Mouse (Mus musculus) gastrocnemius, adult 8-10 months (tissue): ENCODE results near the gene Cacna1i. TPM values are rescaled to one million over a fixed set of nuclear protein-coding genes. Genes with fewer than 3 reads are reported as not detected.

Experiments used
- DNase-seq, 2 experiments: peaks; one replicate each; pipeline ENCODE4 v3.0.0; 2022; ENCODE audit warnings: low spot score in 2 of 2
- total RNA-seq, 4 experiments: library from RNA; stranded (reverse); gene quantifications; 2 replicates each; pipeline ENCODE4 v1.2.4; 2022

Gene Cacna1i
- total RNA-seq, 4 experiments from 2014 or later, result 0.15 to 1.9 (median 0.38) TPM

DNA sequence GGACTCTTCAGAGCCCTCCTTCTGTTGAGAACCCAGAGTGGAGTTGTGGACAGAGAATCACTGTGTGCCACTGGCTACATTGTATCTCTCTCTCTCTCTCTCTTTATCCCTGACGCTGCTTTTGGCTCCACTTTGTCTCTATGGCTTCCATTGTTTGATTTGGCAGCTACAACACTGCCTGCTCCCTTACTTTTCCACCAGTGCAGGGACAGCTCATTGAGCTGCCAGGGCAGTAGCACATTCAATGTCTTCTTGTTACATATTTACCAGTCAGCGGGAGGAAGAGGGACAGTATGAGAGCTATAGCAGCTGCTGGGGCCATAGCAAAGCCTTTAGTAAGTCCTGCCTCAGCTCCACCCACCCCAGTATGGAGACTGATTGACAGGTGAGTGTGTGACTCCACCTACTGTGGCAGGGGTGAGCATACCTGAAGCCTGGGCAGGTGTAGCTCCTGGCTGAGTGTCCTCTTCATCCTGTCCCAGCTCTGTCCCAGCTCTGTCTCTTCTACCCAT lies 114.4 kb downstream of the Cacna1i start:
- no peak for DNase-seq

DNA sequence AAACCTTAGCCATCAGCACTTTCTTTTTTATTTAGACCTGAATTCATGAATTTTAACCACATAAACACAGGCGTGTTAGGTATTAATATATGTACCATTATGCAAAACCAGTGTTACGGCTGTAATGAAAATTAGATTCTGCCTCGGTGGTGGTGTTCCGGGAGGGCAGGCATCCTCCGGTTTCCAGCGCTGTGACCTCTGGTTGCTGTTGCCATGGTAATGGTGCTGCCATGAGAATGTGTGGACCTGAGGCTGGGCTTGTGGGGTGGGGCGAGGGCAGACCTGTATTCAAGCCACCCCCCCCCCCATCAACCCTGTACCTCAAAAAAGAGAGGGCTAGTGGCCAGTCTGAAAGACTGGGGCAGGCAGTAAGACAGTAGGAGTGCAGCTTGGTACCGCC lies 114.9 kb downstream of the Cacna1i start:
- no peak for DNase-seq

DNA sequence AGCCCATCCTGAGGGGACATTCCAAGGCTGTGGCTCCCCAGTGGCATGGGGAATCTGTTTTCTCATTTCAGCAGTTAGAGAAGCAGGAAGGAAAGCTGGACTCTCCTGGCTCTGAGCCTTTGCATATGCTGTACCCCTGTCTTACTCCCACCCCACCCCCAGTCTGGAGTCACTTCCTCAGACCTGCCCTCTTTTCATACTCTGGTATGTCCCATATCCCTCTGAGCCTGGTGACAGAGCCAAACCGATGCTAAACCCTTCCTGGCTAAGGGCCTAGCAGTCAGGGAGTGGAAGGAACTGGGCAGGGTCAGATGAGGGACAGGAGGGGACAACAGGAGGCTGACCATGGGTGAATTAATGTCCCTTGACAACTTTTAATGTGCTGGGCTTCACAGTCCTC lies 120.8 kb downstream of the Cacna1i start:
- DNase-seq, result no peak

DNA sequence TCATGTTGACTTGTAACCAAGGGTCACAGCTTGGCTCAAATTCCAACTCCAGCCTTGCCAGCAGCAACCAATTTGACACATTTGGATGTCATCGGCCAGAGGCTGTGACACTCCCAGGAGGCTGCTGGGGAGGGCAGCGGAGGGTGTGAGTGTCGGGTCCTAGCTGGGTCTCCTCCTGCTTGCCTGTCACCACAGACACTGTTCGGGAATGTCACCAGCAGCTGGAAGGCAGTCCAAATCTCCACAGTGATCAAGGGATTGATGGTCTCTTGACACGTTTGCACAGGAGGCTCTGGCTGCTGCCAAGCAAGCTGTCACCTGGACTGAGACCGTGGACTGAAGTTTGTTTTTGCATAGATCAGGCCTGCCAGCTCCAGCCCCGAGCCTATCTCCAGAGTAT lies 123.6 kb downstream of the Cacna1i start:
- no peak for DNase-seq

DNA sequence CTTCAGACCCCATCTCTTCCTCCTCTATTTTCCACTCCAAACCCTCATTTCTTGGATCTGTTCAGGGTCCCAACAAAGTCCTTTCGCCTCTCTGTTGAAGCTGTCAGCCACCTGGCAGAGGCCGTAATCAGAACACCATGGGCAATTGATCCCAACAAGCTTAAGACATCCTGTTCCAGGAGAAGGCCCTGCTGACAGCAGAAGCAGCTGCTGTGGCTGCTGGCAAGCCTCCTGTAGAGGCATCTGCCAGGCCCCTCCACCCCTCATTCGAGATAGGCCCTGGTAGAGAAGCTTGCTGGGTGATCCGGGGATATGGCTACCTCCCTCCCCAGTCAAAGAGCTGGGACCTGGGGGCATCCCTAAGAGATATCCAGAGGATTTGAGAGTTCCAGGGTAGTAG lies 126.0 kb downstream of the Cacna1i start:
- peak; percentile 18 to 20 for DNase-seq

DNA sequence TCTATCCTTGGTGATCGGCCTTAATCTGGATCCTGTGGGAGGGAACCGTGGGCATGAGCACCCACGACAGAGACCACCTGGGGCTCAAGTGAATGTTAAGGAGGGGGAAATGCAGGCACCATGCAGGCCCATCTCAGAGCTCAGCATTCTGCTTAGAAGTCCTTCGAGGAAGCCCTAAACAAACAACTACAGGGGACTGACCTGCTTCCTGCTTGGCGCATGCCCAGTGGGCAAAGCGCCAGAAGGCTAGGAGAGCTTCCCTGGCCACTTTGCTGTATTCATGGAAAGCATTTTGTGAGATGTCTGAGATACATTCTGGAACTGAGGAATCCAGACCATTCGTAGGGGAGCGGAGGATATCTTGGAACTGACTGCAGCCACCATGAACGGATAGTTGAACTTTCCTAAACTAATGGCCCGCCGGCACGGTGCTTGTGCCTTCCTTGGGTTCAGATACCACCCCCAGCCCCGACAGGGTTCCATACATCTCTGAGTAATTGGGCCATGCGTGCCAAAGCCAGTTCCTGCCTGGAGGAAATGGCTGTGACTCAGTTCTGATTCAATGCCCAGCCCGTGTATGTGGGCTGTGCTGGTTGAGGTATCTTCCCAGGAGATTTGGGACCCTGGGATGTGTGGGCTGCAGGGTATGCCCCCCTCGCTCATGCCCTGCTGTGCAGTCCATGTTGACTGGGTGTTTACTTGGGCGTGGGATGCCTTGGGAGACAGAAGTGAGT lies 127.1 kb downstream of the Cacna1i start:
- DNase-seq, result no peak

DNA sequence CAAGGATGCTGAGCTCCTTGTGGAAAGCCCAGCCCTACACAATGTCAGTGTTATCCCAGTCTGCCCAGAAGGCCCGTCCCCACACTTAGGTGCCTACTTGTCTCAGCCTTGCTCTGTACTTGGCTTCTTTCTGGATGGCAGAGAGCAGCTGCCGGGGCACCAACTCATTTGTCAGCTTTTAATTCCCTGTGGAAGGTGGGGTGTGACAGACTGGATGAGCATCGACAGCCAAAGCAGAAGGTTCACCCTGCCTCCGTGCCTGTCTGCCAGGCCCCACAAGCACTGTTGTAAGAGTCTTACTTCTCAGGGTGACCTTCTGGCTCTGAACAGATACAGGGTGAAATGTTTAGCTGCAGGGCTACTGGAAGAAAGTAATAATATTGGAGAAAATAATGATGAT lies 128.1 kb downstream of the Cacna1i start:
- DNase-seq, result no peak

DNA sequence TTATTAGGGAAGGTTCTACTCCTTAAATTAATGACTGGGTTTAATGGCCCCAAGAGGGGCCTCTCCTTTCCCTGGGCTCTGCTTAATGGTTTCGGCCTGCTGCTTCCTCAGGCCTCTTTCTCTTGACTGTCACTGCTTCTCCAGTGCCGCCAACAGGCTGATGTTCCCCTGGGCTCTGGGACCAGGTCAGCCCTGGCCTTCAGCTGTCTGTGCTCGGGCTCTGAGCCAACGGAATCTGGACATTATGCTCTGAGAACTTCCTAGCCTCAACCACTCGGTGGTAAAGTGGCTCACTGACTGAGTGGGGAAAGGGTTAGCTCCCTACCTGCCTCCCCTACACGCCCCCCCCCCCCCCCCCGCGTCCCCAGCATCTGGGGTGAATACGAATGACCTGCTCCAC lies 130.0 kb downstream of the Cacna1i start:
- DNase-seq, result no peak

DNA sequence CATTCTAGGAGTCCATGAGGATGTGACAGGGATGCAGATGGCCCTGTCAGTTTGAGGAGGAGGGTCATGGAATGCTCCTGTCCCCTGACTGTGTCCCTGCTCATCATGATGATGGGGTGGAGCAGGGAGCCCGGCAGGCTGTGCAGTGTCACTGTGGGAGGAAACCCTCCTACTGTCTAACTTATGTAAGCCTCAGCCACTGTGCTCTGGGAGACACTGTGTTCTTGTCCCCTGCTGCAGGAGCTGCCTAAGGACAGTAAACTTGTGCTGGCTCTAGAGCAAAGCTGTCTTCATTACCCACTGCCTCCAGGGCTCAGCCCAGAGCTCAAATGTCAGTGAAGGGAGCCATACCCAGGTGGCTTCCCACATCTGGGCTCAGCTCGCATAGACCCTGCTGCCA lies 131.1 kb downstream of the Cacna1i start:
- DNase-seq, result no peak

DNA sequence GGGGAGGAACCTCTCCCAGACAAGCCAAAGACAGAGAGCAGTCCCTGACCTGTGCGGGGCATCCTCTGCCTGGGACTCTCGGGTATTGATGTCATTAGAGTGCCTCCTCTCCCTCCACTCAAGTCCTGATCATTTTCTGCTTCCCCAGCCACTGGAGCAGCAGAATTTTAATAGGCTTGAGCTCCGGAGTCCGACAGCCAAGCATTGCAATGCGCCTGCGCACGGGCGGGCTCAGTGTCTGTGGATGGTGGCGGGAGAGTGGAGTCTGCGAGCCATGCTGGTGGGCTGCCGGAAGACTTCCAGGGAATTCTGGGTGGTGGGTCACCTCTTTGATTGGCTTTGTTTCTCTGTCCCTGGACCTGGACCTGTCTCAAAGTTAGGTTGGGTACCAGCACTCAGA lies 143.3 kb downstream of the Cacna1i start:
- DNase-seq, result no peak

DNA sequence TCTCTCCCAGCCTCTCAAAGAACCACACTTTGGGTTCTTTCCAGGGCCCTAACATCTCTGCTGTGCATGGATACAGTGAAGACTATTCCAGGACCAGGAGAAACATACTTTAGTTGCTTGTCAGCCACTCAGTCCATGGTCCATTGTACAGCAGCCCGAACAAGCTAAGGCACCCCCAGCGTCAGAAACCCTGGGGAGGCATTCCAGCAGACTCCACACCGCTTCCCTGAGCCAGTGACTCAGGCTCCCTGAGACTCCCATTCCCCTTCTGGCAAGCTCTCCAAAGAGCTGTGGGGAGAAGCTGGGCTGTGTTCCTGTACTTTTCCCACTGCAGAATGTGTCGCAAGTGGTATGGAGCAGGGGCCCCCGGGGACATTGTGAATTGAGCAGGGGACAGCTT lies 149.9 kb downstream of the Cacna1i start:
- no peak for DNase-seq

DNA sequence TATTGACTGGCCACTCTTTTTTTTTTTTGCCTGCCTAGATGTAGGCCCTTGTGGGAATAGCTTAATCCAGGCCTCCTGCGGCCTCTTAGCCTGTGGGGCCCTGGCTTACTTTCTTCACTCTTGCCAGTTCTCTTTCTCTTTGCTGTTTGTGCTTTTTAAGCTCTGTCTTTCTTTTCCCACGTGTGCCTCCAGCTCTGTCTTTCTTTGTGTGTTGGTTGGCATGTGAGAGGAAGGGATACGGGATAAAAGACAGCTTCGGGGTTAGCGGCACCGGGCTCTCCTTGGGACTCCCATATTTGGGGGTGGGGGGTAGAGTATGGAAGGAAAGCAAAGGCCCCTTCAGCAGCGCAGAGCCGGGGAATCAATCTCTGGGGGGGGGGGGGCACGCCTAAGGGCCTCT lies 151.0 kb downstream of the Cacna1i start:
- DNase-seq, result no peak

DNA sequence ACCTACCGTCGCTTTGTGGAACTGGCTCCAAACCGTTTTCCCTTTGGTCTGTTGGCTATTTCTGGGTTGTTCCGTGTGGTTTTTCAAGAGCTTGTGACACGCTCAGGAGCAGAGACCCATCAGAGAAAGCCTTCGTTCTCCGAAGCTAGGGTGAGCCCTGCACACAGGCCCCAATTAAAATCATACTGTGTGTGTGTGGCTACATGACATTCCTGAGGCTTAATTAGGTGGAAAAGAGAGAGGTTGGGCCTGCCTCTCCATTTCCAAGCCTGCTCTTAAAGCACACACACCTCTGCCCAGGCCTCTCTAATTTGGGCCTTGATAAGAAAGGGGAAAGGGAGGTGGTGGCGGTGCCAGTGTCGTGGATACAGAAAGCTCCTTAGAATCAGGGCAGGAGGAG lies 151.4 kb downstream of the Cacna1i start:
- DNase-seq, result no peak

DNA sequence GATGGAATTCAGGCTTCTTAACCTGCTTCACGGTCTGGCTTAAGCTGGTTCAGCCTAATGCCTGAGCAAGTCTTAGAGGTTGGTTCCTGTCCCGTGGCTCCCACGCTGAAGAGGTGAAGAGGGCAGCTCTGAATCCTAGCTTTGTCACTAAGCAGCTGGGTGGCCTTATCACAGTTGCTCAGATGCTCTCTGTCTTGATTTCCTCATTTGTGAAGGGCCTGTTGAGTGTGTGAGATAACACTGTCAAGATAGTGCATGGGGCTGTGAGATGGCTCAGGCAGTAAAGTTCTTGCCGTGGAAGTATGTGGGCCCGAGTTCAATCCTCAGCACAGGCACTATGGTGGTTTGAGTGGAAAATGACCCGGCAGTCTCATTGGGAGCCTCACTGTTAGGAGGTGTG lies 153.2 kb downstream of the Cacna1i start:
- no peak for DNase-seq

DNA sequence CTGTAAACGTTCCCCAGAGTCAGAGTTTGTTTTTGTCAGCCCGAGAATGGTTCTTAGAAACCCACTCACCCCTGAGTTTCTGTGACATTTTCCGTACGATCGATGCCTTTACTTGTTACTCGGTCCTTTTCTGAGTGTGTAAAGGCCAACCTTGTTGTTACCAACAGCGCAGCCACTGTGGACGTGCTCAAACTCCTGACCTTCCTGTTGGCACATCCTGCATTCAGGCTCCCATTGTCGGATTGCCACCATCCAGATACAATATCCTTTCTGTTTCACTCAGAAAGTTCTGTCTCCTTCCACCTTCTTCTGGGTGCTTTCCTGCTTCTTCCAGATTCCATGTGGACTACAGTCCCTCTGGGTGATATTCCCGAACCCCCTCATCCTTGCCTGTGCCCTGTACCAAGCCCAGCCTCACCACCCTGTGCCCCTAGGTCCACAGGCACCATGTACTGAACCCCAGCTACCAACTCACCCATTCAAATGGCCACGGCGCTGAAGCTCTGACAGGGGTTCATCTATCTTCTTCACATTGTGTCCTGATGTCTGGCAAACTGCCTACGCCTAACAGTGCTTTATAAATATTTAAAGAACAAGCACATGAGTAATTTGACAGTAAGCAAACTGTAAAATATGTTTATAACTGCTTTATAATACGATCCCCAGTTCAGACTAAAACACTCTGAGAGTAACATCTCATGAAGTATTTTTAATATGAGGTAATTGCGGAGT lies 159.1 kb downstream of the Cacna1i start:
- DNase-seq, result no peak

Other genes starting within 250 kb of the Cacna1i start
- gene Syngr1, start 195.9 kb upstream of the Cacna1i start, total RNA-seq, result 10 to 100 TPM; 54.5 to 72.8 (median 61.1) TPM
- gene Rpl3, start 195.4 kb upstream of the Cacna1i start, total RNA-seq, result 10 to 100 TPM; 23.1 to 56.7 (median 39.7) TPM
- gene Tab1, start 154.1 kb upstream of the Cacna1i start, total RNA-seq, result 10 to 100 TPM; 11.5 to 13.6 (median 12.8) TPM
- 1 to 10 TPM in 1 of 4 experiments, under 1 TPM in 3; 0.29 to 1.1 (median 0.75) TPM for gene Mgat3, start 113.5 kb upstream of the Cacna1i start, total RNA-seq
- 10 to 100 TPM; 25.6 to 28.6 (median 26.4) TPM for gene Mief1, start 53.2 kb upstream of the Cacna1i start, total RNA-seq
- gene AC140267.1, start 51.4 kb upstream of the Cacna1i start, total RNA-seq, result 10 to 100 TPM in 2 of 4 experiments, 1 to 10 TPM in 2; 3.3 to 22.6 (median 9.7) TPM
- 100 to 1,000 TPM; 130 to 146 (median 141) TPM for gene Atf4, start 32.1 kb upstream of the Cacna1i start, total RNA-seq
- gene Rps19bp1, start 22.9 kb upstream of the Cacna1i start, total RNA-seq, result 10 to 100 TPM; 12.2 to 15.4 (median 12.8) TPM